Mouse (Mus musculus): ENCODE measurements at regions not wholly inside any gene's neighbourhood (a gene's known extent, or its start where the extent isn't known, plus 50 kb on each side); places are given as distances from the start of the nearest gene placed in this dataset.
"Not testable (repeated sequence)": the region's sequence is repeated elsewhere in the genome, so short reads cannot be mapped to it uniquely, and the experiment has no call there.

GRCm38 (mm10) chr3:18488886-18489285 is 540.7 kb downstream of the Cypt12 start:
- ATAC-seq (ENCODE audit: poor library complexity, severe bottlenecking): no peak

- ATAC-seq (ENCODE audit: poor library complexity, severe bottlenecking): no peak
These were observed 574.4 kb downstream of the Cypt12 start for GRCm38 (mm10) chr3:18522562-18522961.

- ATAC-seq (ENCODE audit: poor library complexity, severe bottlenecking): no peak
These were observed 575.8 kb downstream of the Cypt12 start for GRCm38 (mm10) chr3:18524011-18524410.

- ATAC-seq (ENCODE audit: poor library complexity, severe bottlenecking): no peak
These were observed 609.0 kb downstream of the Cypt12 start for GRCm38 (mm10) chr3:18557201-18557600.

- no peak for ATAC-seq (ENCODE audit: poor library complexity, severe bottlenecking)
These were observed 612.1 kb downstream of the Cypt12 start for GRCm38 (mm10) chr3:18560282-18560785.

GRCm38 (mm10) chr3:18580911-18581626 is 632.9 kb downstream of the Cypt12 start:
- ATAC-seq (ENCODE audit: poor library complexity, severe bottlenecking): not testable (repeated sequence)

DNA sequence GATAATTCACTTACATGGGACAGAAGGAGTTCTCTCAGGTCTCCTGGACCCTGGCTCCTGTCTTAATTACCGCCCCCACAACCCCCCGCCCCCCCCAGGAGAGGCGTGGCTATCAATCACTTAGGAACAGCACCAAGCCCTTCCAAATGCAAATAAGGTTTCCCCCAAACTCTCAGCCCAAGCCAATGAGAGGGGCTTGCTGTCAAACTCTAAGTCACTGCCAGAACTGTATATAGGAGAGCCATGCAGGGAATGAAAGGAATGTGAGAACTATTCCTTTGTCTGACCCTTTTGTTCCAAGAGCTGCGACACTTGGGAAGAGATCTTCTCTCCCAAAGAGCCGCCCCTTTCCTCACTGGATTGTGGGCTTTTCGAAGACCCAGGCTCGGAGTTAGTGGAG is 672.4 kb downstream of the Cypt12 start:
- no peak for ATAC-seq (ENCODE audit: poor library complexity, severe bottlenecking)

- ATAC-seq (ENCODE audit: poor library complexity, severe bottlenecking): peak; percentile 87
These were observed 675.7 kb downstream of the Cypt12 start for GRCm38 (mm10) chr3:18623831-18624304.

GRCm38 (mm10) chr3:18624381-18625145 is 676.4 kb downstream of the Cypt12 start:
- peak; percentile 48 for ATAC-seq (ENCODE audit: poor library complexity, severe bottlenecking)

GRCm38 (mm10) chr3:18625395-18626328 is 677.5 kb downstream of the Cypt12 start:
- ATAC-seq (ENCODE audit: poor library complexity, severe bottlenecking): peak; percentile 22; the same call in 1 of the 2 replicates

GRCm38 (mm10) chr3:18626375-18626774 is 678.2 kb downstream of the Cypt12 start:
- ATAC-seq (ENCODE audit: poor library complexity, severe bottlenecking): no peak

- ATAC-seq (ENCODE audit: poor library complexity, severe bottlenecking): no peak
These were observed 678.6 kb downstream of the Cypt12 start for GRCm38 (mm10) chr3:18626820-18627219.

DNA sequence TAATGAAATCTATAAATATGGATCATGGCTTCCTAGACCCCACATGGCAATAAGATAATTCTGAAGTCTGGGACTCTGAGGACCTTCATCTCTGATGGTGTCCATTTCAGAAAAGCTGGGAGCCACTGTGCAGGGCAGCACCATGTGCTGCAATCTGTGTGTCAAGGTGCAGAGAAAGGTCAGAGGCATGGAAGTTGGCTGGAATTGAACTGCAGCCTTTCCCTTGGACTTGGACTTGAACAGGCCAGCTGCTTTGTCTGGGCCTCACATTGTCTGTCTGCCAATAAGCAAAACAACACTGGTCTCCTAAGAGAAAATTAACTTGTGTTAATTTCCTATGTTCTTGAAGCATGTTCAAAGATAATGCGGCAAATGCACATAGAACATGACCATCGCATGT is 681.0 kb downstream of the Cypt12 start:
- no peak for ATAC-seq (ENCODE audit: poor library complexity, severe bottlenecking)

DNA sequence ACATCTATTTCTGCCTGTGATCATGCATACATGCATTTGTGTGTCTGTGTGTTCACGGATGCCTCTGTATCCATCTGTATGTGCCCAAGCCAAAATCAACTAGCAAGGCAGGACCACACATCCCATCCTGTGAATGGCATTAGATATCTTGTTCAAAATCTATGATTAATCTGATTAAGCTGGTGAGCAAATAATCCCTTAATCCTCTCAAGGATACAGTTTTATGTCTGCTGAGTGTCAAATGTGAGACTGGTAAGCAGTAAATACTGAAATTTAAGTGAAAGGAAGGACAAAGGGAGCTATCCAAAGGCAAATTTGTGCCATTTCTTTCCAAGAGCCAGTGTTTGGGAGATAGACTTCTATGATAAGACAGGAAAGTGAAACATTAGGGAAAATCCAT is 683.4 kb downstream of the Cypt12 start:
- ATAC-seq (ENCODE audit: poor library complexity, severe bottlenecking): no peak

- ATAC-seq (ENCODE audit: poor library complexity, severe bottlenecking): no peak
These were observed 686.6 kb downstream of the Cypt12 start for GRCm38 (mm10) chr3:18634855-18635254.

- no peak for ATAC-seq (ENCODE audit: poor library complexity, severe bottlenecking)
These were observed 689.3 kb downstream of the Cypt12 start for GRCm38 (mm10) chr3:18637553-18637952.

DNA sequence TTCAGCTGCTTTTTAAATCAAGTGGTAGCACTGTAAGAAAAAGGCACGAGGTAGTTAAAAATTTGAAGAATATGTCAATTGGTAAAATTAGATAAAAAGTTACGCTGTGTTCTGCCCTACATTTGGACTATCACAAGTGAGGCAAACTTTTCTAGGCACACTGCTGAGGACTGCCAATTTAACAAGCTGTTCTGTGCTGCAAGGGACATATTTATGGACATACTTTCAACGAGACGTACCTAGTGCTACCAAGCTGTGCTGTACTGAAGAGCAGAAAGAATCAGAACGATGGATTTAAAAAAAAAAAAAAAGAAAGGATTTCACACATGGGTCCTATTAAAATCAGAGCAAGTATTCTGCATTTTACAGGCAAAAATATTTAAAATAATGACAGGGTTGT is 692.1 kb downstream of the Cypt12 start:
- no peak for ATAC-seq (ENCODE audit: poor library complexity, severe bottlenecking)

- ATAC-seq (ENCODE audit: poor library complexity, severe bottlenecking): peak; percentile 99
These were observed 693.5 kb downstream of the Cypt12 start for GRCm38 (mm10) chr3:18641688-18642087.

DNA sequence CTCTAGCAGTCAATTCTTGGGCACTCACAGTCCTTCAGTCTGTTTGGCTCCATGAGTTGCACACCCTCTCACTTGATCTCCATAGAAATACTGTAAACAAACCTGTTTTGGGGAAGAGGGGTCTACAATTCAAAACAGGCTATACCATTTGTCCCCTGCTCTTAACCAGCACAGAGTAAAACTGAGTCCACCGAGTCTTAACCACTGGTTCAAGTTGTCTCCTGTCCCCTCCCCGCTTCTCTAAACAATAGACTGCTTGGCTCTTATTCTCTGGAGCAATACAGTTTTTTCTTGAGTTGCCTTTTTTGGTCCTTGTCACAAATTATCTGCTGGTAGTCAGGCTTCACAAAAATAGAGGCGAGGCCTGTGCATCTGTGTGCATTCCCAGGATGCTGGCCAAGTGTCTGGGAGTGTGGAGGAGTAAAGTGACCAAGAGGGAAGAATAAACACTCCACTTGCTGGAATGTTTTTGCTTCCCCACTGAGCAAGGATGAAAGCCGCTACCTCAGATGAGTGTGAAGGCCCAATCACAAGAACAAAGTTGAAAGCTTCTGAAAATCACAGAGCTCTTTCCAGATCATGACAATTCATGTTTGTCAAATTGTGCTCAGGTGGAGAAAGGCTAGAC is 695.3 kb downstream of the Cypt12 start:
- no peak for ATAC-seq (ENCODE audit: poor library complexity, severe bottlenecking)

DNA sequence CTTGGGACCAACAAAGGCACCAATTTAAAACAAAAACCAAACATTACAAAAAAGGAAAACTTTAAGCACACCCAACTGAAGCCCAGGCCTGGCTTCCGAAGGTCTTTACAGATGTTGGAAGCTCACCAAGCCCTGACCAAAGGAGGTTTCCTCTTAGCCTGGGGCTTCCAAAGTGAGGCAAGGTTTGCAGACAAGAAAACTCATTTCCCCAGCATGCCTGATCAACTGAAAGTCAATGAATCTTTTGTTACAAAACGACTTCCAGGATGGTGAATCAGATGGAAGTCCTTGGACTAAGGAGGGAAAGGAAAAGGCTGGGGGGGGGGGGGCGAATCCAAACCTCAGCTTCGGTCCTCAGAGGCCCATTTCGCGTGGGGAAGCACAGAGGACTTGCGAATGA is 697.3 kb downstream of the Cypt12 start:
- no peak for ATAC-seq (ENCODE audit: poor library complexity, severe bottlenecking)

Measured in megakaryocyte, adult 5-6 weeks (primary cell).